Mouse (Mus musculus): ENCODE results near the gene Grpel1. TPM values are rescaled to one million over a fixed set of nuclear protein-coding genes. Genes with fewer than 3 reads are reported as not detected.

Grpel1 gene
- 10 to 100 TPM; 40.4 to 41.8 TPM for polyA plus RNA-seq (2017; shearing (Covaris generic))

- peak; percentile 93 for ATAC-seq
These were observed at the start of gene Grpel1 for GRCm38 (mm10) chr5:36464709-36465661. TSS of gene Grpel1 (plus strand) at chr5:36464998.

- ATAC-seq: no peak
These were observed 44.9 kb upstream of the Grpel1 start for GRCm38 (mm10) chr5:36419861-36420260.

- ATAC-seq: no peak
These were observed 42.1 kb upstream of the Grpel1 start for GRCm38 (mm10) chr5:36422689-36423088.

- no peak for ATAC-seq
These were observed 40.1 kb upstream of the Grpel1 start for GRCm38 (mm10) chr5:36424676-36425075.

- ATAC-seq: no peak
These were observed 38.4 kb upstream of the Grpel1 start for GRCm38 (mm10) chr5:36426404-36426803.

- no peak for ATAC-seq
These were observed 37.0 kb upstream of the Grpel1 start for GRCm38 (mm10) chr5:36427831-36428230.

GRCm38 (mm10) chr5:36429551-36429950 is 35.2 kb upstream of the Grpel1 start:
- ATAC-seq: no peak

- ATAC-seq: no peak
These were observed 33.1 kb upstream of the Grpel1 start for GRCm38 (mm10) chr5:36431711-36432110.

GRCm38 (mm10) chr5:36434398-36434967 is 30.3 kb upstream of the Grpel1 start:
- no peak for ATAC-seq

GRCm38 (mm10) chr5:36436858-36437257 is 27.9 kb upstream of the Grpel1 start:
- no peak for ATAC-seq

- ATAC-seq: no peak
These were observed 24.1 kb upstream of the Grpel1 start for GRCm38 (mm10) chr5:36440741-36441140.

GRCm38 (mm10) chr5:36444611-36445010 is 20.2 kb upstream of the Grpel1 start:
- no peak for ATAC-seq

GRCm38 (mm10) chr5:36445028-36445427 is 19.8 kb upstream of the Grpel1 start:
- no peak for ATAC-seq

GRCm38 (mm10) chr5:36446166-36446890 is 18.5 kb upstream of the Grpel1 start:
- ATAC-seq: no peak

GRCm38 (mm10) chr5:36447872-36448271 is 16.9 kb upstream of the Grpel1 start:
- ATAC-seq: no peak

- no peak for ATAC-seq
These were observed 15.0 kb upstream of the Grpel1 start for GRCm38 (mm10) chr5:36449710-36450358.

- no peak for ATAC-seq
These were observed 13.7 kb upstream of the Grpel1 start for GRCm38 (mm10) chr5:36451119-36451518.

- no peak for ATAC-seq
These were observed 12.9 kb upstream of the Grpel1 start for GRCm38 (mm10) chr5:36451872-36452389.

- no peak for ATAC-seq
These were observed 12.0 kb upstream of the Grpel1 start for GRCm38 (mm10) chr5:36452821-36453220.

- no peak for ATAC-seq
These were observed 7.1 kb upstream of the Grpel1 start for GRCm38 (mm10) chr5:36457706-36458105.

GRCm38 (mm10) chr5:36458926-36459325 is 5.9 kb upstream of the Grpel1 start:
- ATAC-seq: peak; percentile 53

- no peak for ATAC-seq
These were observed 4.1 kb upstream of the Grpel1 start for GRCm38 (mm10) chr5:36460712-36461111.

All from CD4-positive, CD25-positive, alpha-beta regulatory T cell, adult 4 months (primary cell).